Mouse (Mus musculus) forebrain, embryonic 14.5 days (tissue): ENCODE measurements at regions not wholly inside any gene's neighbourhood (a gene's known extent, or its start where the extent isn't known, plus 50 kb on each side); places are given as distances from the start of the nearest gene placed in this dataset.

Experiments
- ATAC-seq: fragments of 200-750 bp; cut with Nextera tagmentation; 2 replicates; pipeline ENCODE4 v1.8.0; 2017; ENCODE audit warnings: mild to moderate bottlenecking, moderate library complexity
- DNase-seq: peaks from one replicate; pipeline ENCODE4 v3.0.0-alpha.2; 2015; ENCODE audit warnings: low spot score
- H3K27ac ChIP-seq: fragments of 300-500 bp; sonication (generic); 2 replicates; pipeline ENCODE4 v1.5.1; 2014; ENCODE audit warnings: low read depth, mild to moderate bottlenecking, control low read depth, low read length, moderate library complexity
- H3K27me3 ChIP-seq: fragments of 300-500 bp; sonication (generic); replicated peaks from 2 replicates; pipeline ENCODE4 v1.6.1; 2014; ENCODE audit warnings: low read length, control low read depth, mixed read lengths; ENCODE audit not compliant: control insufficient read depth, insufficient read depth
- H3K36me3 ChIP-seq: fragments of 300-500 bp; sonication (generic); 2 replicates; pipeline ENCODE4 v1.6.1; 2014; ENCODE audit warnings: low read length, control low read depth; ENCODE audit not compliant: control insufficient read depth, insufficient read depth
- H3K4me1 ChIP-seq: fragments of 300-500 bp; sonication (generic); 2 replicates; pipeline ENCODE4 v1.6.1; 2014; ENCODE audit warnings: antibody characterized with exemption, low read length, control low read depth; ENCODE audit not compliant: control insufficient read depth, insufficient read depth
- H3K4me2 ChIP-seq: fragments of 300-500 bp; sonication (generic); 2 replicates; pipeline ENCODE4 v1.6.1; 2014; ENCODE audit warnings: mild to moderate bottlenecking, control low read depth, low read length
- H3K4me3 ChIP-seq: fragments of 300-500 bp; sonication (generic); 2 replicates; pipeline ENCODE4 v1.5.1; 2014; ENCODE audit warnings: low read depth, low read length, control low read depth
- H3K9ac ChIP-seq: fragments of 300-500 bp; sonication (generic); 2 replicates; pipeline ENCODE4 v1.6.1; 2014; ENCODE audit warnings: mild to moderate bottlenecking, low read length, control low read depth, moderate library complexity
- H3K9me3 ChIP-seq: fragments of 300-500 bp; sonication (generic); replicated peaks from 2 replicates; pipeline ENCODE4 v1.6.1; 2016; ENCODE audit warnings: low read length, control low read depth, mixed read lengths; ENCODE audit not compliant: control insufficient read depth
- WGBS: fragments of 180-500 bp; shearing (Covaris S2); extraction: QIAGEN DNeasy Blood & Tissue Kit; methylation state at CpG from one replicate; pipeline ENCODE4 v1.1.7; 2014; 5-methylcytosine and 5-hydroxymethylcytosine counted together

GRCm38 (mm10) chr12:25379016-25379415 lies 282.1 kb upstream of the Id2 start:
- DNase-seq (peak; percentile 4), ATAC-seq (no peak)
- Histone ChIP-seq H3K27ac (no peak overlapping the region), H3K4me1 (no peaks in the 10 kb centered on the region; the same call in 1 of the 2 replicates), H3K9ac (no peak overlapping the region), H3K9me3 (no peaks in the 10 kb centered on the region), H3K4me3 (no peak overlapping the region), H3K36me3 (no peaks in the 10 kb centered on the region), H3K4me2 (no peak overlapping the region), H3K27me3 (no peaks in the 10 kb centered on the region)
- 76% methylated on average over 9 of the region's 9 CpGs for WGBS

- no peak overlapping the region for H3K4me2 ChIP-seq
- H3K27me3 ChIP-seq = no peaks in the 10 kb centered on the region
- H3K27ac ChIP-seq = no peak overlapping the region
- no peaks in the 10 kb centered on the region for H3K36me3 ChIP-seq
- WGBS = 83% methylated on average over 6 of the region's 6 CpGs
- no peaks in the 10 kb centered on the region; the same call in 1 of the 2 replicates for H3K4me1 ChIP-seq
- H3K4me3 ChIP-seq = no peak overlapping the region
- ATAC-seq (no peak), DNase-seq (no peak)
- no peak overlapping the region for H3K9ac ChIP-seq
- no peaks in the 10 kb centered on the region for H3K9me3 ChIP-seq
These were observed 281.2 kb upstream of the Id2 start for GRCm38 (mm10) chr12:25378036-25378645.

GRCm38 (mm10) chr12:25376451-25376850 lies 279.5 kb upstream of the Id2 start:
- H3K36me3 ChIP-seq = no peaks in the 10 kb centered on the region
- H3K9ac ChIP-seq = no peak overlapping the region
- no peaks in the 10 kb centered on the region; the same call in 1 of the 2 replicates for H3K4me1 ChIP-seq
- ATAC-seq (no peak), DNase-seq (peak; percentile 58)
- 21% methylated on average over 8 of the region's 8 CpGs for WGBS
- no peak overlapping the region for H3K4me2 ChIP-seq
- H3K27ac ChIP-seq = no peak overlapping the region
- H3K9me3 ChIP-seq = no peaks in the 10 kb centered on the region
- no peaks in the 10 kb centered on the region for H3K27me3 ChIP-seq
- no peak overlapping the region for H3K4me3 ChIP-seq

- no peaks in the 10 kb centered on the region for H3K36me3 ChIP-seq
- H3K4me2 ChIP-seq = no peak overlapping the region
- no peaks in the 10 kb centered on the region for H3K27me3 ChIP-seq
- H3K4me3 ChIP-seq = no peak overlapping the region
- ATAC-seq (no peak), DNase-seq (no peak)
- no peak overlapping the region for H3K27ac ChIP-seq
- H3K4me1 ChIP-seq = no peaks in the 10 kb centered on the region
- no peaks in the 10 kb centered on the region for H3K9me3 ChIP-seq
- 95% methylated on average over 1 of the region's 1 CpGs for WGBS
- no peak overlapping the region for H3K9ac ChIP-seq
These were observed 270.6 kb upstream of the Id2 start for GRCm38 (mm10) chr12:25367541-25367940.

GRCm38 (mm10) chr12:25365600-25366267 lies 268.8 kb upstream of the Id2 start:
- H3K27me3 ChIP-seq = no peaks in the 10 kb centered on the region
- no peak for ATAC-seq
- no peaks in the 10 kb centered on the region for H3K9me3 ChIP-seq
- no peak for DNase-seq
- no peaks in the 10 kb centered on the region for H3K36me3 ChIP-seq
- 81% methylated on average over 3 of the region's 3 CpGs for WGBS
- H3K4me3 ChIP-seq = no peak overlapping the region
- H3K9ac ChIP-seq = no peak overlapping the region
- no peaks in the 10 kb centered on the region for H3K4me1 ChIP-seq
- no peak overlapping the region for H3K27ac ChIP-seq
- no peak overlapping the region for H3K4me2 ChIP-seq

GRCm38 (mm10) chr12:25364966-25365568 lies 268.1 kb upstream of the Id2 start:
- no peak for DNase-seq
- WGBS = 73% methylated on average over 7 of the region's 7 CpGs
- Histone ChIP-seq H3K4me2 (no peak overlapping the region), H3K27me3 (no peaks in the 10 kb centered on the region), H3K9ac (no peak overlapping the region), H3K4me1 (no peaks in the 10 kb centered on the region), H3K27ac (no peak overlapping the region), H3K9me3 (no peaks in the 10 kb centered on the region), H3K4me3 (no peak overlapping the region), H3K36me3 (no peaks in the 10 kb centered on the region)
- no peak for ATAC-seq

GRCm38 (mm10) chr12:25363839-25364238 lies 266.9 kb upstream of the Id2 start:
- ATAC-seq (no peak), DNase-seq (no peak)
- Histone ChIP-seq H3K4me1 (no peaks in the 10 kb centered on the region), H3K4me3 (no peak overlapping the region), H3K36me3 (no peaks in the 10 kb centered on the region), H3K4me2 (no peak overlapping the region), H3K9me3 (no peaks in the 10 kb centered on the region), H3K9ac (no peak overlapping the region), H3K27ac (no peak overlapping the region), H3K27me3 (no peaks in the 10 kb centered on the region)
- WGBS = 92% methylated on average over 9 of the region's 9 CpGs

GRCm38 (mm10) chr12:25363341-25363740 lies 266.4 kb upstream of the Id2 start:
- no peak for ATAC-seq
- no peaks in the 10 kb centered on the region for H3K36me3 ChIP-seq
- no peak overlapping the region for H3K4me3 ChIP-seq
- no peaks in the 10 kb centered on the region for H3K27me3 ChIP-seq
- H3K27ac ChIP-seq = no peak overlapping the region
- no peak overlapping the region for H3K9ac ChIP-seq
- no peaks in the 10 kb centered on the region for H3K9me3 ChIP-seq
- 89% methylated on average over 3 of the region's 3 CpGs for WGBS
- DNase-seq = no peak
- H3K4me1 ChIP-seq = no peaks in the 10 kb centered on the region
- H3K4me2 ChIP-seq = no peak overlapping the region

GRCm38 (mm10) chr12:25362771-25363170 lies 265.8 kb upstream of the Id2 start:
- H3K27me3 ChIP-seq = no peaks in the 10 kb centered on the region
- no peak overlapping the region for H3K4me2 ChIP-seq
- no peak for ATAC-seq
- no peak overlapping the region for H3K9ac ChIP-seq
- no peaks in the 10 kb centered on the region for H3K36me3 ChIP-seq
- no peaks in the 10 kb centered on the region for H3K4me1 ChIP-seq
- 92% methylated on average over 4 of the region's 4 CpGs for WGBS
- no peak overlapping the region for H3K4me3 ChIP-seq
- H3K9me3 ChIP-seq = no peaks in the 10 kb centered on the region
- no peak for DNase-seq
- H3K27ac ChIP-seq = no peak overlapping the region
